Mouse (Mus musculus) urinary bladder, postnatal 14 days (tissue): ENCODE data around the gene Lck.
"Not testable (repeated sequence)": the region's sequence is repeated elsewhere in the genome, so short reads cannot be mapped to it uniquely, and the experiment has no call there.

Source experiments
- DNase-seq: peaks from one replicate; pipeline ENCODE4 v3.0.0; 2021; ENCODE audit warnings: low spot score

Lck gene

GRCm38 (mm10) chr4:129555421-129555861, 18.0 kb downstream of the Lck start:
- peak; percentile 58 for DNase-seq

GRCm38 (mm10) chr4:129554512-129554911, 18.9 kb downstream of the Lck start:
- not testable (repeated sequence) for DNase-seq

GRCm38 (mm10) chr4:129550295-129550694, 23.1 kb downstream of the Lck start:
- DNase-seq = no peak

GRCm38 (mm10) chr4:129549306-129549705, 24.1 kb downstream of the Lck start:
- DNase-seq = peak; percentile 33

- not testable (repeated sequence) for DNase-seq
Observed at GRCm38 (mm10) chr4:129547631-129548030, 25.8 kb downstream of the Lck start.

- no peak for DNase-seq
Observed at GRCm38 (mm10) chr4:129544106-129544505, 29.3 kb downstream of the Lck start.

- peak; percentile 98 for DNase-seq
Observed at GRCm38 (mm10) chr4:129542592-129543141, 30.8 kb downstream of the Lck start, which contains the start of gene Hdac1. TSS of gene Hdac1 (minus strand) at chr4:129542713.

- no peak for DNase-seq
Observed at GRCm38 (mm10) chr4:129541868-129542591, 31.4 kb downstream of the Lck start.

- no peak for DNase-seq
Observed at GRCm38 (mm10) chr4:129540012-129540411, 33.4 kb downstream of the Lck start.

- not testable (repeated sequence) for DNase-seq
Observed at GRCm38 (mm10) chr4:129528901-129529300, 44.5 kb downstream of the Lck start.

GRCm38 (mm10) chr4:129525889-129526288, 47.6 kb downstream of the Lck start:
- no peak for DNase-seq

- no peak for DNase-seq
Observed at GRCm38 (mm10) chr4:129525338-129525737, 48.1 kb downstream of the Lck start.

- DNase-seq = no peak
Observed at GRCm38 (mm10) chr4:129518519-129518918, 54.9 kb downstream of the Lck start.

- DNase-seq = peak; percentile 80
Observed at GRCm38 (mm10) chr4:129516925-129517324, 56.5 kb downstream of the Lck start.

- peak; percentile 72 for DNase-seq
Observed at GRCm38 (mm10) chr4:129514300-129514898, 59.0 kb downstream of the Lck start.

- DNase-seq = no peak
Observed at GRCm38 (mm10) chr4:129513891-129514290, 59.5 kb downstream of the Lck start.

GRCm38 (mm10) chr4:129513086-129513767, 60.2 kb downstream of the Lck start, which contains the start of gene Marcksl1:
TSS of gene Marcksl1 (plus strand) at chr4:129513581.
- peak; percentile 91 for DNase-seq

GRCm38 (mm10) chr4:129511413-129512096, 61.9 kb downstream of the Lck start:
- DNase-seq = no peak

GRCm38 (mm10) chr4:129510723-129511412, 62.6 kb downstream of the Lck start:
- no peak for DNase-seq

GRCm38 (mm10) chr4:129509650-129510049, 63.8 kb downstream of the Lck start:
- no peak for DNase-seq
